Mouse (Mus musculus) megakaryocyte, embryonic 14.5 days (primary cell): ENCODE results near the gene Efcab8.

Experiments
- FLI1 ChIP-seq: IDR thresholded peaks from 2 replicates; pipeline ENCODE4 v1.6.1; 2012; ENCODE audit warnings: low read length, inconsistent platforms, mixed read lengths
- GATA1 ChIP-seq: IDR thresholded peaks from 3 replicates; pipeline ENCODE4 v1.6.1; 2012; ENCODE audit warnings: mixed read lengths, low read length, inconsistent platforms, borderline replicate concordance

DNA sequence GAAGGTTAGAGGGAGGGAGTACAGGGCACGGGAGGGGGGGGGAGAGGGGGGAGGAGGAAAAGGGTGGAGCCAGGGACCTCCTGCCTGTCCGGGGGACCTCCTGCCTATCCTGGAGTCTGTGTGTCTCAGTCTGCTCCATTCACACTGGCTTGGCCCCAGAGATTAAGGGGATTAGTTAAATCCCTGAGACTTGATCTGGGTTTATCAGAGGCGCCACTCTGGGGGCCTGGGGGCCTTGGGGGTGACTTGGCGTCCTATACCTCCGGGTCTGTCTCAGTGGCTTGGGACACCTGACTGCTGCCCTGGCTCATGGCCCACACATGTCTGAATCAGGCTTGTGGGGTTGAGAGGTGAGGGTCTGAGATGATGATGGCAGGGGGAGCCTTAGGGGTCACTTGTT, 73.8 kb downstream of the Efcab8 start:
- TF ChIP-seq FLI1 = no peak
- no peak for TF ChIP-seq GATA1
